In genomic region chr4:119467720-119468380, GRCm38 (mm10) we compare ENCODE assay signal across 9 mouse cellular contexts. TPM values are rescaled to one million over a fixed set of nuclear protein-coding genes. Genes with fewer than 3 reads are reported as not detected.
DNase-seq lines count a peak whose midpoint lies in the region; ATAC-seq lines count a peak whose summit lies in the region.
"Had no signal": no experiment of that assay in that cellular context is flagged by ENCODE, and none has a peak within 500 bp of the region (broad histone marks: within the 10 kb centered on the region; RNA-seq: fewer than 3 reads in every experiment).

No protein-coding gene starts in this region.

- DNase-seq in layer of hippocampus, adult 18-20 months (ENCODE audit: low spot score in 2 of 2): peak; percentile 43 to 69
- no peak for DNase-seq in layer of hippocampus, adult 9-10 months (ENCODE audit: low spot score)
- peak; percentile 69 for DNase-seq in adipocyte (ENCODE audit: low spot score)
- peak; percentile 75 to 77 for DNase-seq in cerebellum, postnatal 14 days
- no peak for DNase-seq in testis, postnatal 14 days (ENCODE audit: low spot score)
- DNase-seq: midbrain, embryonic 14.5 days had no signal

- H3K36me3 ChIP-seq in lung, embryonic 16.5 days (ENCODE audit: control insufficient read depth, insufficient read depth, low read length): no peaks in the 10 kb centered on the region
- H3K36me3 ChIP-seq in hindbrain, embryonic 13.5 days: peaks cover 18% of the 10 kb centered on the region
- H3K36me3 ChIP-seq: embryonic facial prominence, embryonic 13.5 days had no signal

- no peak overlapping the region for H3K9ac ChIP-seq in lung, embryonic 16.5 days (ENCODE audit: low read length)
- H3K9ac ChIP-seq in hindbrain, embryonic 13.5 days: no peak overlapping the region
- H3K9ac ChIP-seq: embryonic facial prominence, embryonic 13.5 days had no signal

- no peaks in the 10 kb centered on the region for H3K9me3 ChIP-seq in lung, embryonic 16.5 days (ENCODE audit: control insufficient read depth, low read length)
- H3K9me3 ChIP-seq in hindbrain, embryonic 13.5 days: no peaks in the 10 kb centered on the region
- H3K9me3 ChIP-seq: embryonic facial prominence, embryonic 13.5 days had no signal

- 0 out of 2 replicates have a peak, but pooled peaks have one; percentile 15 for ATAC-seq in lung, embryonic 16.5 days (ENCODE audit: low read depth)
- no peak for ATAC-seq in hindbrain, embryonic 13.5 days (ENCODE audit: low FRiP score)

- no peak overlapping the region for H3K4me2 ChIP-seq in lung, embryonic 16.5 days (ENCODE audit: low read depth, low read length)
- H3K4me2 ChIP-seq in hindbrain, embryonic 13.5 days: no peak overlapping the region
- H3K4me2 ChIP-seq: embryonic facial prominence, embryonic 13.5 days had no signal

- H3K27me3 ChIP-seq in lung, embryonic 16.5 days (ENCODE audit: control insufficient read depth, insufficient read depth, low read depth, low read length): no peaks in the 10 kb centered on the region
- H3K27me3 ChIP-seq in hindbrain, embryonic 13.5 days: no peaks in the 10 kb centered on the region
- H3K27me3 ChIP-seq: embryonic facial prominence, embryonic 13.5 days had no signal

- H3K27ac ChIP-seq in lung, embryonic 16.5 days (ENCODE audit: low read length): no peak overlapping the region
- H3K27ac ChIP-seq in hindbrain, embryonic 13.5 days: no peak overlapping the region
- H3K27ac ChIP-seq: embryonic facial prominence, embryonic 13.5 days had no signal

- no peak overlapping the region for H3K4me3 ChIP-seq in lung, embryonic 16.5 days (ENCODE audit: low read length)
- no peak overlapping the region for H3K4me3 ChIP-seq in hindbrain, embryonic 13.5 days
- H3K4me3 ChIP-seq: embryonic facial prominence, embryonic 13.5 days had no signal

- H3K4me1 ChIP-seq in lung, embryonic 16.5 days (replicated peaks; ENCODE audit: control insufficient read depth, insufficient read depth, low read length): peaks cover 13% of the 10 kb centered on the region
- H3K4me1 ChIP-seq in hindbrain, embryonic 13.5 days (replicated peaks): peaks cover 14% of the 10 kb centered on the region

- WGBS in lung, embryonic 16.5 days: 70% methylated on average over 16 of the region's 16 CpGs
- WGBS in hindbrain, embryonic 13.5 days: 89% methylated on average over 16 of the region's 16 CpGs

RNA-seq across cellular contexts. Expression of gene Rimkla, which starts 24.6 kb away (rescaled TPM):
- 10 to 100 TPM; 12.1 to 12.4 TPM for total RNA-seq in layer of hippocampus, adult 18-20 months (2021)
- 0.50 TPM in 2 replicates for polyA plus RNA-seq in lung, embryonic 16.5 days (2015; fragmentation: Nextera tagmentation; extraction: Ambion mirVana)
- 19.9 and 21.0 TPM in 2 replicates for polyA plus RNA-seq in hindbrain, embryonic 13.5 days (2015; fragmentation: Nextera tagmentation; extraction: Ambion mirVana)

RNA-seq across cellular contexts. Expression of gene Zmynd12, which starts 45.2 kb away (rescaled TPM):
- total RNA-seq in layer of hippocampus, adult 18-20 months (2021): under 1 TPM; 0.30 to 0.50 TPM
- polyA plus RNA-seq in lung, embryonic 16.5 days (2015; fragmentation: Nextera tagmentation; extraction: Ambion mirVana): 2.0 and 2.1 TPM in 2 replicates
- 0.40 and 0.44 TPM in 2 replicates for polyA plus RNA-seq in hindbrain, embryonic 13.5 days (2015; fragmentation: Nextera tagmentation; extraction: Ambion mirVana)
- polyA plus RNA-seq: embryonic facial prominence, embryonic 13.5 days had no signal

RNA-seq across cellular contexts. Expression of gene Ppcs, which starts 45.6 kb away (rescaled TPM):
- total RNA-seq in layer of hippocampus, adult 18-20 months (2021): 1 to 10 TPM; 4.9 TPM
- 31.5 and 33.9 TPM in 2 replicates for polyA plus RNA-seq in lung, embryonic 16.5 days (2015; fragmentation: Nextera tagmentation; extraction: Ambion mirVana)
- 21.5 and 21.8 TPM in 2 replicates for polyA plus RNA-seq in hindbrain, embryonic 13.5 days (2015; fragmentation: Nextera tagmentation; extraction: Ambion mirVana)

RNA-seq across cellular contexts. Expression of gene Ccdc30, which starts 52.5 kb away (rescaled TPM):
- total RNA-seq in layer of hippocampus, adult 18-20 months (2021): 10 to 100 TPM; 23.5 to 24.0 TPM
- polyA plus RNA-seq in lung, embryonic 16.5 days (2015; fragmentation: Nextera tagmentation; extraction: Ambion mirVana): 6.1 and 9.3 TPM in 2 replicates
- 18.4 and 20.2 TPM in 2 replicates for polyA plus RNA-seq in hindbrain, embryonic 13.5 days (2015; fragmentation: Nextera tagmentation; extraction: Ambion mirVana)

Comparison
In these comparisons a context has a peak if more than half of its experiments do, and no peak if none do; other contexts are left out.
1. DNase-seq: peak in layer of hippocampus, adult 18-20 months (2 of 2), adipocyte (single experiment) and cerebellum, postnatal 14 days (2 of 2); none in layer of hippocampus, adult 9-10 months (single experiment) and testis, postnatal 14 days (single experiment).
2. RNA of gene Rimkla, which starts 24.6 kb away (polyA plus RNA-seq): 19.9 to 21.0 TPM in hindbrain, embryonic 13.5 days; 0.50 TPM in lung, embryonic 16.5 days; every median in the first group is over 10 times any median in the second.